Mouse (Mus musculus) right cerebral cortex, postnatal 10 days (tissue): ENCODE data around the gene Rdh16.
"Not testable (repeated sequence)": the region's sequence is repeated elsewhere in the genome, so short reads cannot be mapped to it uniquely, and the experiment has no call there.

Experiments
- DNase-seq, 2 experiments: peaks; one replicate each; pipeline ENCODE4 v3.0.0; 2021; ENCODE audit warnings: low spot score in 2 of 2

Gene Rdh16

GRCm38 (mm10) chr10:127800891-127801290 is at the start of gene Rdh16:
Gene Rdh16, plus strand, starts transcription at chr10:127801152.
- no peak for DNase-seq

- DNase-seq = no peak
These were observed 49.4 kb upstream of the Rdh16 start, which contains the start of gene Gpr182 for GRCm38 (mm10) chr10:127751548-127751947. Gene Gpr182, minus strand, starts transcription at chr10:127751732.

- no peak for DNase-seq
These were observed 46.3 kb upstream of the Rdh16 start for GRCm38 (mm10) chr10:127754566-127755166.

DNA sequence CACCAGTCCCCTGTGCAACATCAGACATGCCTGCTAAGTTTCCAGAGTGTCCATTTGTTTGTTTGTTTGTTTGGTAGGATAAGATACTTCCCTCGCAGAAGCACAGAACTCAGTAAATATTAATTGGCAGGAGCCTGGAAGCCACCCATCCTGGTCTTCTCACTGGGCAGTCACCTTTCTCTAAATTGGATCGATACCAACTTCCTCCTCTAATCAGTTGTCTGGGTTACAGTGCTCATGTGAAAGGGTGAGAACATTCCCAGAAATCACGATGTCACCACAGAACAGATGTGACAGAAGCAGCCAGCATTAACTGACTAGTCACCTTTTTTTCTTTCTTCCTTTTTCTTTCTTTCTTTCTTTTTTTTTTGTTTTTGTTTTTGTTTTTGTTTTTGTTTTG is 45.7 kb upstream of the Rdh16 start:
- no peak for DNase-seq

DNA sequence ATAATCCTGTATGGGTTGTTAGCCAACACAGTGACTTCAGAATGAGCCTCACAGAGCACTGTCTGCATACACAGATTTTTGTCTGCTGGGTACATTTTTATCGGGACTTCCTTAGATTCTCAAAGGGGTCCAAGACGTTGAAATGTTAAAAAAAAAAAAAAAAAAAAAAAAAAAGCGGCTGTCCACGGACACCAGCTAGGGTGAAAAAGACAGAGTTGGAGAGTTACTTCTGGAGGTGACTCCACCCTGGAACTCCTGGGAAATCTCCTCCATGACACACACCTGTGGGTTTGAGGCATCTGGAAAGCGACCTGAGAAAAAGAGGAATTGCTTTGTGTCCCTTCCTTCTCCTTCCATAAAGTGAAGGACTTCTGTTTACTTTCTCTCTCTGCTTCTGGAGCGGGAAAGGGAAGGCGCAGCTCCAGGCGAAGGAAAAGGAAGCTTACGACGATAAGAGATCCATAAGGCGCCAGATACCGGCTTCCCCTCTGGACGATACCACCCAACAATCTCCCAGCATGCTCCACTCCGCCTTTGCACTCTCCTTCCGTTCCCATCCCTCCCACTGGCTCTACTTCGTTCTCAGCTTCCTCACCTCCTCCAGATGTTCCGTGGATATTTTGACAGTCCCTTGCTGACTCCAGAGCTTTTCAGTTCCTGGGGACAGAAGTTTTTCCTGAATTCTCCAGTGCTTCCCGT is 45.0 kb upstream of the Rdh16 start:
- peak in 1 of 2 experiments; percentile 14 for DNase-seq

DNA sequence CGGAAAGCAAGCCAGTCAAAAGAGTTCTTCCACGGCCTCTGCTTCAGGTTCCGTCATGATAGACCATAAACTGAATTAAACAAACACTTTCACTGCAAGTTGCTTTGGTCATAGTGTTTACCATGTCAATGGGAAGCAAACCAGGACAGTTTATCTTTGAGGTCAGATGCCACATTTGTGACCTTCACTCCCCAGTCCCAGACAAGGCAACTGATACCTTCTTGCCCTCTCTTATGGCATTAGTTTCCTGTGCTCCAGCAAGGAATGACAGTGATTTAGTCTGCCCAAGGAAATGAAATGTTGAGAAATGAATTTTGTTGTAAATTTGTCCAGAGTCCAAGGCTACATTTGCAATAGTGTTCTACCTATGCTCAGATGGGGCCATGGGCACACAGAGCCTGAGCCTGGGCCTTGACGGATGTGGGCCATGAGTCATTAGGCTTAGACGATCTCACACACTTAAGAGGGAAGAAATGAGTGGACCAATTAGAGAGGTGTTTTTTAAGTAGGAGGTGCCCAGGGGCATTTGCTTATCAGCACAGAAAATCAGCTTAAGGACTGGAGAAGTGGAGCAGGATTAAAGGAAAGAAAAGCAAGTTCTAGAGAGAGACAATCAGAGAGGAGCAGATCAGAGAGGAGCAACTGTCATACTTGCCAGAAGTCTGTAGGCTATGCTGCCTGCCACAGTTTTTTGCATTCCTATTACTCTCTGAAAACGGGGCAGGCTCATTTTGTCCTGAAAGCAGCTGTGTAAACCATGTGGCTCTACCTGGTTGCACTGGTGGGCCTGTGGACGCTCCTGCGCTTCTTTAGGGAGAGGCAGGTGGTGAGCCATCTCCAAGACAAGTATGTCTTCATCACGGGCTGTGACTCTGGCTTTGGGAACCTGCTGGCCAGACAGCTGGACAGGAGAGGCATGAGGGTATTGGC is 41.5 kb upstream of the Rdh16 start, which contains the start of the genes Rdh1 and Rdh16f1:
TSS of gene Rdh1 (plus strand) at position 541 of the 930 bp plus-strand sequence.
TSS of gene Rdh16f1 (plus strand) at position 607 of the 930 bp plus-strand sequence.
- DNase-seq = no peak

- not testable (repeated sequence) for DNase-seq
These were observed 38.0 kb upstream of the Rdh16 start for GRCm38 (mm10) chr10:127762926-127763325.

DNA sequence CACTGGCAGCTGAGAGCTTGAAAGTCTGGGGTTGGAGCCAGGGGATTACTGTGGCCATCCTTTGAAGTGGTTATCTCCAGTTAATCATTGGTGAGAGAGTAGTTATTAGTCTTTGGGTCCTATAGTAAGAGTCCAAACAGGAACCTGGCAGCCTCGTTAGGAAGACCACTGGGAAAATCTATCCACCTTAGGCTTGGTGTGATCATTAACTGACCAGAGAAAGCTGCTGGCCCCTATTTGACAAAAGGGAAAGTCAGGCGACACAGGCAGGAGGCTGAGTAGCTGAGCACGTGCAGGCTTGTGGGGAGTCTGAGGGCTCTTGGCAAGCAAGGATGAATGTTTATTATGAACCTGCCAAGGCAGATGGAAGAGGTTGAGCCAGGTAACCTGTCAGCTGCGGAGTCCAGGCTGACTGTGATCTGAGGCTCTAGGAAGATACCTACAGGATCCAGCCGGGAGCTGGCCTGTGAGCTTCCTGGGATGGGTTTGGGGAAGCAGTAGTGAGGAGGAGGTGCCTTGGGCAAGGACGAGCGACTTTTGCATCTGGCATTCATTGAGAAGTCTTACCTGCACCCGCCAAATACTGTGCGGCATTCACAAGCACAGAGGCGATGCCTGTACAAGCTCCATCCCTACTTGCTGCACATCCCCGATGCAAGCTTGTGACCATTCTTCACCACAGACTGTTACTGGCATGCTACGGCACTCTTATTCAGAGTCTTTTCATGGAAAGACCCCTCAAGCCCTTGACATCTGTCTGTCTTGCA is 36.9 kb upstream of the Rdh16 start:
- peak in 1 of 2 experiments; percentile 12 for DNase-seq

DNA sequence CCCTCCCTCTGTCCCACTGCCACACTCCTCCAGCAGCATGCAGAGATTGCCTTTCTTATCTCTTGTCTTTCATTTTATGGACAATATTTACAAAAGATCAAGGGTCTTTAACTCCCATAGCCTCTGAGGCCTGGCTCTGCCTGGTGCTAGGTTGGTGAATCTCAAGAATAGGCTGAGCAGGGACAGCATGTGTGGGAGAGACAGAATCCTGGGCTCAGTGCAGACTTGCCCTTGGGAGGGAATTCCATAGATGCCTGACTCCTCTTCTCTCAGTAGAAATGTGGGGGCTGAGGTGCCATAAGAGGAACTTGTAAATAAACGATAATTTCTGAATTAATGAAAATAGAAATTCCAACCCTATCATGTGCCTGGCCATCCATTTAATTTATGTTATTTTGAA is 34.4 kb upstream of the Rdh16 start:
- peak in 1 of 2 experiments; percentile 1 for DNase-seq

DNA sequence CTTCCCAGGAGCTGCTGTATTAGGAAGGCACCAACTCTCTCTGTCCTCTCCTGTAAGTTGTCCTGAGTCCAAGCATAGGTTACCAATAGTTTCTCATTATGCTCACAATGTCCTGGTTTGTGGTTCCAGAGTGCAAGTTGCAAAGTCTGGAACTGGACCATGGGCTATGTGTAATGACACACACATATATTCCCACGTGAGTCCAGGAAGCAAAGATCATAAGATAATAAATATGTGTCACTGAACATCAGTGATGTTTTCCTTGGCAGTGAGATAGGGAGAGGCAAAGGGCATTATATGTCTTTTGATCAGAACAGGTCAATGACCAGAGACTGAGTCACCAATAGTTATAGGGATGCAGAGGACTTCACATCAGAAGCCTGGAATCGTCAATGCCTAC is 24.9 kb upstream of the Rdh16 start, which contains the start of gene Rdh9:
TSS of gene Rdh9 (plus strand) at position 376 of the 400 bp plus-strand sequence.
- no peak for DNase-seq

DNA sequence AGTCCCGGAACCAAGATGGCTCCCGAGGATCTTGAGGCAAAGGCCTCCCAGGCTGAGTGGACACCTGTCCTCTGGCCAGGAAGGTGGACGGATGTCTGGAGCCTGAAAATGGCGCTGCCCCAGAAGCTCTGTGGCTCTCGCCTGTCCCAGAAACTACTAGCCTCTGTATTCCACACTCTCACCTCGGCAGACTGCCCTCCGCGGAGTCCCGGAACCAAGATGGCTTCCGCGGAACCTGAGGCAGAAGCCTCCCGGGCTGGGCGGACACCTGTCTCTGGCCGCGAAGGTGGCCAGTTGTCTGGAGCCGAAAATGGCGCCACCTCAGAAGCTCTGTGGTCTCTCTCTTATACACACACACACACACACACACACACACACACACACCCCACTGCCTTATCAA is 18.6 kb upstream of the Rdh16 start:
- DNase-seq = not testable (repeated sequence)

GRCm38 (mm10) chr10:127785411-127785810 is 15.5 kb upstream of the Rdh16 start:
- not testable (repeated sequence) for DNase-seq

GRCm38 (mm10) chr10:127799295-127799694 is 1.7 kb upstream of the Rdh16 start:
- DNase-seq = no peak

DNA sequence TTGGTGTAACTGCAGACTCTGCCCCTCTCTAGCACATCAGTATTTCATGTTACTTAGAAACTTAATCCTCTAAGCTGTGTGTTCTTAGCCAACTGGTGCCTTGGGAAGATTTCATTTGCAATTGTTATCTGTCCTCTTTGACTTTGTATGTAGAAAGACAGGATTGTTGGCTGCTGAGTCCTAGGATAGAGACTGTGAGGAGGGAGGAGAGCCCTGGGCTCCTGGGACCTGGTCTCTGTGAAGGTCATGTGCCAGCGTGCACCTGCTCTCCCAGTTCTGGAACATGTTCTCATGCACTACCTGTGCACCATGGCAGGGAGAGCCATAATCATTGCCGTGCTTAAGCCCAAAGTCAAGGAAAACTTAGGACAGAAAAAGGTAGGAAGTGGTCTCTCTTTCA is 660 bp downstream of the Rdh16 start:
- DNase-seq = no peak

DNA sequence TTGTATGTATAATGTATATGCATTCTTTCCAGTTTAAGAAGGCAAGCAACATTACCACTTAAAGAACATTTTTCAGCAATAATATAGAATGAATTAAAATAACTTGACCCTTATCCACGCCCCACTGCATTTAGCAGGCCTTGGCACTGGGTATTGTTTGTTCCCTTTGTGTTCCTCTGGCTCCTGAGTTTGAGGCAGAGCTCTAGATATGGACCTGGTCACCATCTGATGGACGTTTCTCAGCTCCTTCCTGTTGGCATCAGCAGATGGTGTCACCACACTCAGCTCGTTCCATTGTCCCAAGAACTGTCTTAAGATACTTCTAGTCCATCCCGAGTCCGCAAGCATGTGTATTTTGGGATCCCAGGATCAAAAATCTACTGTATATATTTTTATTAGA is 1.3 kb downstream of the Rdh16 start:
- no peak for DNase-seq

DNA sequence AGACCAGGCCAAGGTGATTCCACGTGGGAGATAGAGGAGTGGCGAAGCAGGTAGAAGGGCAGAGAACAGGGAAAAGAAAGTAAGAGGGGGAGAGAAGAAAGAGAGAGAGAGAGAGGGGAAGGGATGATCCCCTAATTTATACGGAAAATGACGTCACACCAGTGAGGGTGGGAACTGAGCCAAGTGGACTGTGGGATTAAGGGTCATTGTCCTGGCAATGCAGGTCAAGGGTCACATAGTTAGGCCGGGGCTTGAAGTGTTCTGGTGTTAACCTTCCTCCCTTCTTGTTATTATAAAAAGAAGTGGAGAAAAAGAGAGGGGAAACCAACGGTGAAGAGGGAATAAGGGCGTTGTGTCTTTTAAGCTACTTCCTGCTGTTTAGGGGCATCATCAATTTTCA is 3.5 kb downstream of the Rdh16 start:
- no peak for DNase-seq

- no peak for DNase-seq
These were observed 14.9 kb downstream of the Rdh16 start for GRCm38 (mm10) chr10:127815888-127816287.

DNA sequence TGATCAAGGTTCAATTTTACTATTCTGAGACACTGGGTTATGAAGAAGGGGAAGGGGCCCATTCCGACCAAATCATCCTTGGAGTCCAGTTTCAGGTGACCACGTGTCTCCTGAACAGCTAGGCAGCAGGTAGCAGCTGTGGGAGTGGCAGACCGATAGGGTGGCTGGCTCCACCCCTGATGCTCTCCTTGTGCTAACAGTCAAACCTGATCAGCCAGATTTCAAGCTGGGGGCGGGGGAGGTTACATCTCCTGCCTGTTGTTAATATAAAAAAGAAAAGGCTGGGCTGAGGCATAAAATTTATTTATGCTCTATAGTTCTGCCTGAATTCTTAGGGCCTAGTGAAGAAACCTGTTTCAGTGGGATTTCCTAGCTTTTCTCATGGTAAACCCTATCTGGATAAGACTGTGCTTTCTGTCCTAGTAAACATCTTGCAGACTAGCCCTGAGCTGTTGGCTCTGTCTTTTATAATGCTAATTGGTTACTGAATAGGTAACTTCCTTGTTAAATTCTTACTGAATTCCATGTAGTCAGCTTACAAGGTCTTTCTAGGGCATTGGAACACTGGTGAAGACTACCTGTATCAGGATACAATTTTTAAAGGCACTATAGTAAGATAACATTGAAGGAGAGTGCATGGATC is 16.4 kb downstream of the Rdh16 start:
- not testable (repeated sequence) for DNase-seq

DNA sequence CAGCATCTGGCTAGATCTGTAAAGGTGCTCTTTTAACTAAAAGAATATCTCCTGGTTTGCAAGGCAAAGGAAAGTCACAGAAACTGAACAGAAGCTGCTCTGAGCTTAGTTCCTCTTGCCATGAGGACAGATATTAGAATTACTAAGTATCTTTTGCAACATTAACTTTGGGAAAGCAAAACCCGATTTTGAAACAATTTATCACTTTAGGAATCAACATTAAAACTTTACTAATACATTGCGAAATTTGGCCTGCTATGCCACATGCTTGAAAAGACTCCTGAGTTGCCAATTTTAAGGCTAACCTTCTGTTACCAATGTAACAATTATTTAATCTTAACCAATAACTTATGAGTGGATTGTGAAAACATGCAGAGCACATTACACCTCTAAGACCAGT is 20.9 kb downstream of the Rdh16 start:
- not testable (repeated sequence) for DNase-seq

- no peak for DNase-seq
These were observed 24.4 kb downstream of the Rdh16 start for GRCm38 (mm10) chr10:127825386-127825785.

GRCm38 (mm10) chr10:127829121-127829520 is 28.2 kb downstream of the Rdh16 start:
- DNase-seq = no peak
